Mouse (Mus musculus): ENCODE measurements around the gene Pax2. TPM values are rescaled to one million over a fixed set of nuclear protein-coding genes. Genes with fewer than 3 reads are reported as not detected.

Gene Pax2
- polyA plus RNA-seq, 1 experiment from 2014 or later: not detected

DNA sequence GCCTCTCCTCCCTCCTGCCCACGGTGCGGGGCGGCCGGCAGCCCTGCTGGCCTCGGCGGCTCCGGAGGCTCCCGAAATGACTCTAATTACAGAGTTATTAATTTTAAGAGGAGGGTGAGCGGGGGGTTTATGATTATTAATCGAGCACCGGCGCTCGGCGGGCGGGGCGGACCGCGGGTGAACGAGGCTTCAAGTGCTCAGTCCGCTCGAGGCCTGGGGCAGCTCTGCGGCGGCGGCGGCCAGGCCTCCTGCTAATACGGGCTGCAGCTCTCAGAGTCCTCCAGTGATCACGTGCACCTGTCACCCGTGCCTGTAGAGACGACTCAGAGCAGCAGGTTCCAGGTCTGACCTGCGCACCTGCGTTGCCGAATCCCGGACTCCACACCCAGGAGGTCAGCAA, 21.2 kb upstream of the Pax2 start:
- ATAC-seq: no peak
- H3K27me3 ChIP-seq (replicated peaks; ENCODE audit: control insufficient read depth, insufficient read depth, low read length): peaks cover 79% of the 10 kb centered on the region
- H3K9ac ChIP-seq (replicated peaks; ENCODE audit: low read depth, low read length): no peak overlapping the region
- peaks cover 8% of the 10 kb centered on the region for H3K4me1 ChIP-seq (replicated peaks; ENCODE audit: control insufficient read depth, insufficient read depth, low read length)
- H3K4me2 ChIP-seq (ENCODE audit: low read length): peak overlapping the region; percentile 29
- H3K27ac ChIP-seq (ENCODE audit: low read length): no peak overlapping the region
- H3K9me3 ChIP-seq (ENCODE audit: control insufficient read depth, low read length): no peaks in the 10 kb centered on the region
- H3K4me3 ChIP-seq (replicated peaks; ENCODE audit: low read length): no peak overlapping the region
- no peaks in the 10 kb centered on the region for H3K36me3 ChIP-seq (ENCODE audit: control insufficient read depth, insufficient read depth)
- WGBS: under 1% methylated on average over 33 of the region's 33 CpGs

DNA sequence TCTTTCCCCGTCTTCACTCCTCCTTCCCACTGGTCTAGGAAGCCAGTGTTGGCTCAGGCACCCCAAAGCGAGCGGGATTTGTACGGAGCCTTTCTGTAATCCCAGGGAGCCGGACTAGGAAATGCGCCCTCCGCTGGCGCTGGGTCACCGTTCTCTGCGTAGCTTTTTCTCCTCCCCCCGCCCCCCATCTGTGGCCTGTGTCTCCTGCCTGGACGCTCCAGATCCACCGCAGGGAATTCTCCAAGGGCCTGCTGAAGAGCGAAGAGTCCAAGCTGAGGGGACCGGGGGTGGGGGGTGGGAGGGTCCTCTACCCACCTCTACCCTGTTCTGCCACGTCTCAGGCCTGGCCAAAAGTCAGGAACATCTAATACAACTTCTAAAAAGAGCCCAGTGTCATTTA, 15.5 kb upstream of the Pax2 start:
- no peak overlapping the region for H3K4me2 ChIP-seq (ENCODE audit: low read length)
- no peak overlapping the region for H3K27ac ChIP-seq (ENCODE audit: low read length)
- H3K9me3 ChIP-seq (ENCODE audit: control insufficient read depth, low read length): no peaks in the 10 kb centered on the region
- peaks cover 90% of the 10 kb centered on the region for H3K27me3 ChIP-seq (replicated peaks; ENCODE audit: control insufficient read depth, insufficient read depth, low read length)
- H3K9ac ChIP-seq (replicated peaks; ENCODE audit: low read depth, low read length): no peak overlapping the region
- 1% methylated on average over 16 of the region's 16 CpGs for WGBS
- no peak for ATAC-seq
- no peak overlapping the region for H3K4me3 ChIP-seq (replicated peaks; ENCODE audit: low read length)
- H3K4me1 ChIP-seq (replicated peaks; ENCODE audit: control insufficient read depth, insufficient read depth, low read length): peaks cover 12% of the 10 kb centered on the region
- H3K36me3 ChIP-seq (ENCODE audit: control insufficient read depth, insufficient read depth): no peaks in the 10 kb centered on the region

DNA sequence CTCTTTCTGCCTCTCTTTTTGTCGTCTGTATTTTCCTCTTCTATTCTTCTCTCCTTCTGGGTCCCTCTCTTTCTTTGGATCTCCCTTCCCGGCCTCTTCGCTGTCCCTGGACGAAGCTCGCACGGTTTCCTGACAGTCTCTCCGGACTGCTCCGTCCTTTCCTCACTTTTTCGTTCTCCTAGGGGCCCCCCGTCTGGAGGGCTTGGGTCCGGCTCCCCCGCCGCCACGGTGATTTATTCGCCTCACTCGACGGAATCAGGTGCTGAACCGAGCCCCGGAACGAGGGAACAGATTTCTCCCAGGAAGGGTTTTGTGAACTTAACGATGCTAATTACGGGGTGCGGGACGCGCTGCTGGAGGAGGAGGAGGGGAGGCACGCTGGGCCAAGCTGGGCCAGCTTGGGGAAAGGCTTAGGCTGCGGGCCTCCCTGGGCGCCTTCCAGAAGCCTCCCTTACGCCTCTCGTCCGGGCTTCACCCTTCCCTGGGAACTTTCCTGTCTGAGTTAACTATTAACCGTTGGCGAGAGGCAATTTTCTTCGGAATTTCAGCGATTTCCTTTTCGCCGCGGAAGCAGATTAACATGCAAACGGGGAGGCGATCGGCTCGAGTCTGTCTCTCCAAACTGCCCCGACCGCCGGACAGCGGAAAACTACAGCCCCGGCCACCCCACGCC, 14.6 kb upstream of the Pax2 start:
- Histone ChIP-seq H3K36me3 (ENCODE audit: control insufficient read depth, insufficient read depth) (no peaks in the 10 kb centered on the region), H3K9me3 (ENCODE audit: control insufficient read depth, low read length) (no peaks in the 10 kb centered on the region), H3K4me3 (replicated peaks; ENCODE audit: low read length) (no peak overlapping the region), H3K9ac (replicated peaks; ENCODE audit: low read depth, low read length) (no peak overlapping the region), H3K27ac (ENCODE audit: low read length) (no peak overlapping the region), H3K4me2 (ENCODE audit: low read length) (no peak overlapping the region), H3K4me1 (replicated peaks; ENCODE audit: control insufficient read depth, insufficient read depth, low read length) (peaks cover 12% of the 10 kb centered on the region), H3K27me3 (replicated peaks; ENCODE audit: control insufficient read depth, insufficient read depth, low read length) (peaks cover 91% of the 10 kb centered on the region)
- under 1% methylated on average over 48 of the region's 48 CpGs for WGBS
- no peak for ATAC-seq

DNA sequence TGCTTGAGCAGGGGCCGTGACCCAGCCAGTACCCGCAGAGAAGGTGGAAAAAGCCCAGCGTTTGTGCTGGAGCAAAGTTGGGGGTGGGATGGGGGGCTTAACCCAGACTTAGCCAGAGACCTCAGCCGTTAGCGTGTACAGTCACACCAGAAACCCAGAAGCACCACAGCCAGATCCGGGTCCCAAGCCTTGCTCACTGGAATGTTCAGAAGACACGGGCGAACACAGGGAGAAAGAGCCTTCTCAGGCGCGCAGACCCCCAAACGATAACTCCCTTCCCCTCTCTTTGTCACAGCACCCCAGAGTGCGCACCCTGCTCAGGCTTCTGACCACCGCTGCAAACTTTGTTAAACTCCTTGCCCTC, 14.1 kb upstream of the Pax2 start:
- H3K4me2 ChIP-seq (ENCODE audit: low read length): no peak overlapping the region
- no peak overlapping the region for H3K4me3 ChIP-seq (replicated peaks; ENCODE audit: low read length)

DNA sequence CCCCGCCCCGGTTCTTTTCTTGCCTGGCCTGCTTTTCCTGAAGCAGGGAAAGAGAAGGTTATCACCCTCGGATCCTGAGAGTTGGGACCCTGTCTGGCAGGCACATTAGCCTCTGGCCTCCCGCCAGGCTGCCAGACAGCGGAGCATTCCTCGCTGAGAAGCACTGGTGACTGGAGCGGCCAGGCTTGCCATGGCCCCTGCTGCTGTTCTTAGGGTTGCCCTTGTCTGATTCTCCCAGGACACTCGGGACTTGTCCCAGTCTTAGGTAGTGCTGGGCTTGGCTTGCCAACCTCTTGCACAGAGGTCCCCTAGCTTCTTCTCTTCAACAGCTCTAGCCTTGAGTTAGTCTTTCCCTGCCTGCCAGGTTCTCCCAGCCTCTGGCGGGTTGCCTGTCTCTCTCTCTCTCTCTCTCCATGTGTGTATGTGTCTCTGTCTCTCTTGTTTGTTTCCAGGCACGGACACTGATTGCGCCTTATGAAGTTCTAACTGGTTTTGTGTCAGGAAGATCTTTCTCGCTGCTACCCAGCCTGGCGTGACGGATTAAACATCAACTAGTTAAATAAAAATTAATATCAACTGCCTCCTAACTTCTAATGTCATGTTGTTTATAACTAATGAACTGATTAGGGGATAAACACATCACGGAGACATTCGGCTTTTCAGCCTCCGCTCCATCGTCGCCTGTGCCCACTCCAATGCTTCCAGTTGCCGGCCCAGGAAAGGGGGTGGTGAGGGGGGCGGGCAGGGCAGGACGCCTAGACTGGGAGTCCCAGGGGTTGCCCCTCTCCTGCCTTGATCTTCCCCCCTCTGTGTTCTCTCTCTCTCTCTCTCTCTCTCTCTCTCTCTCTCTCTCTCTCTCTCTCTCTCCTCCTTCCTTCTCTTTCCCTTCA, 13.5 kb upstream of the Pax2 start:
- Histone ChIP-seq H3K4me2 (ENCODE audit: low read length) (no peak overlapping the region), H3K27ac (ENCODE audit: low read length) (no peak overlapping the region), H3K4me3 (replicated peaks; ENCODE audit: low read length) (no peak overlapping the region), H3K36me3 (ENCODE audit: control insufficient read depth, insufficient read depth) (no peaks in the 10 kb centered on the region), H3K27me3 (replicated peaks; ENCODE audit: control insufficient read depth, insufficient read depth, low read length) (peaks cover 89% of the 10 kb centered on the region), H3K9ac (replicated peaks; ENCODE audit: low read depth, low read length) (no peak overlapping the region), H3K4me1 (replicated peaks; ENCODE audit: control insufficient read depth, insufficient read depth, low read length) (peaks cover 18% of the 10 kb centered on the region), H3K9me3 (ENCODE audit: control insufficient read depth, low read length) (no peaks in the 10 kb centered on the region)
- no peak for ATAC-seq
- under 1% methylated on average over 22 of the region's 22 CpGs for WGBS

More for the DNA sequence above, 14.1 kb upstream of the Pax2 start:
- WGBS: 0% methylated on average over 13 of the region's 13 CpGs
- H3K36me3 ChIP-seq (ENCODE audit: control insufficient read depth, insufficient read depth): no peaks in the 10 kb centered on the region
- H3K4me1 ChIP-seq (replicated peaks; ENCODE audit: control insufficient read depth, insufficient read depth, low read length): peaks cover 17% of the 10 kb centered on the region
- H3K27ac ChIP-seq (ENCODE audit: low read length): no peak overlapping the region
- no peaks in the 10 kb centered on the region for H3K9me3 ChIP-seq (ENCODE audit: control insufficient read depth, low read length)
- H3K9ac ChIP-seq (replicated peaks; ENCODE audit: low read depth, low read length): no peak overlapping the region
- ATAC-seq: no peak
- peaks cover 91% of the 10 kb centered on the region for H3K27me3 ChIP-seq (replicated peaks; ENCODE audit: control insufficient read depth, insufficient read depth, low read length)

DNA sequence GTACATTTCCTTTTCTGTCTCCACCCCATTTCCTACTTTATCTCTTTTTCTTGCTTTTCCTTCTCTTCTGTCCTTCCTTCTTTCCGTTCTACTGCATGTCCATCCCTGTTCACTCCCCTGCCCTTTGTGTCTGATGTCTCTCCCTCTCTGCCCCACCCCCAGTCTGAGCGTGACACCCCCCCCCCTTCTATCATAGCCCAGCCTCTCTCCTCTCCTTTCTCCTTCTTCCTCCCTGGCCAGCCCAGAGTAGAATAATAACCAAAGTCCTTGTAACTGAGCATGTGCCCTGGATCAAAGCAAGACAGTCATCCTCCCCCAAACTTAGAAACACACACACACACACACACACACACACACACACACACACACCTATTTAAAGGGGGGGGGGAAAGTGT, 12.8 kb upstream of the Pax2 start:
- Histone ChIP-seq H3K36me3 (ENCODE audit: control insufficient read depth, insufficient read depth) (no peaks in the 10 kb centered on the region), H3K27ac (ENCODE audit: low read length) (no peak overlapping the region), H3K4me3 (replicated peaks; ENCODE audit: low read length) (no peak overlapping the region), H3K4me1 (replicated peaks; ENCODE audit: control insufficient read depth, insufficient read depth, low read length) (peaks cover 18% of the 10 kb centered on the region), H3K9ac (replicated peaks; ENCODE audit: low read depth, low read length) (no peak overlapping the region), H3K9me3 (ENCODE audit: control insufficient read depth, low read length) (no peaks in the 10 kb centered on the region), H3K4me2 (ENCODE audit: low read length) (no peak overlapping the region), H3K27me3 (replicated peaks; ENCODE audit: control insufficient read depth, insufficient read depth, low read length) (peaks cover 89% of the 10 kb centered on the region)
- ATAC-seq: no peak
- WGBS: 6% methylated on average over 2 of the region's 2 CpGs

DNA sequence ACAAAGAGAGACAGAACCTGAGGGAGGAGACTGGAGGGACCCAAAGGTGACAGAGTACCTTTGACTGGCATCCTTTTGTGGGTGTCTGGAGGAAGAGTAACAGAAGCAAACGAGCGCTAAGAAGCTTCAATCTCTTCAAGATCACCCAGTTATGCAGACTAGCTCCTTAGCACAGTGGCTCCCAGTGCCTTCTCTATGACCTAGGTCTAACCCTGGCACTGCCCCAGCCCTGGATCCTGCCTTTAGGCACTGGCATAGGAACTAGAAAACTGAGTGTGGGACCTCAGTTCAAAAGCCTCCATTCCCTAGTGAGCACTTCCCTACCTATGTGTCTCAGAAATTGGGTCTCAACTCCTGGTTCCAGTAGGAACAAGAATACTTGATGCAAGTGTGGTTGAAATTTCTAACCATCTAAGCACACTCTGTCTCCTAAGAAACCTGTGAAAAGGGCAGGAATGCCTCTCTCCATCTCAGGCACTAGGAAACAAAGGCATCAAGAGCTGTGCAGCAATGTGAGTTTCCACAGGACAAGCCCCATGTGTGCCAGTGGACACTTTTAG, 11.8 kb upstream of the Pax2 start:
- Histone ChIP-seq H3K4me2 (ENCODE audit: low read length) (no peak overlapping the region), H3K27me3 (replicated peaks; ENCODE audit: control insufficient read depth, insufficient read depth, low read length) (peaks cover 90% of the 10 kb centered on the region), H3K9ac (replicated peaks; ENCODE audit: low read depth, low read length) (no peak overlapping the region), H3K9me3 (ENCODE audit: control insufficient read depth, low read length) (no peaks in the 10 kb centered on the region), H3K4me3 (replicated peaks; ENCODE audit: low read length) (no peak overlapping the region), H3K27ac (ENCODE audit: low read length) (no peak overlapping the region), H3K36me3 (ENCODE audit: control insufficient read depth, insufficient read depth) (no peaks in the 10 kb centered on the region), H3K4me1 (replicated peaks; ENCODE audit: control insufficient read depth, insufficient read depth, low read length) (peaks cover 18% of the 10 kb centered on the region)
- 8% methylated on average over 2 of the region's 2 CpGs for WGBS
- ATAC-seq: no peak

DNA sequence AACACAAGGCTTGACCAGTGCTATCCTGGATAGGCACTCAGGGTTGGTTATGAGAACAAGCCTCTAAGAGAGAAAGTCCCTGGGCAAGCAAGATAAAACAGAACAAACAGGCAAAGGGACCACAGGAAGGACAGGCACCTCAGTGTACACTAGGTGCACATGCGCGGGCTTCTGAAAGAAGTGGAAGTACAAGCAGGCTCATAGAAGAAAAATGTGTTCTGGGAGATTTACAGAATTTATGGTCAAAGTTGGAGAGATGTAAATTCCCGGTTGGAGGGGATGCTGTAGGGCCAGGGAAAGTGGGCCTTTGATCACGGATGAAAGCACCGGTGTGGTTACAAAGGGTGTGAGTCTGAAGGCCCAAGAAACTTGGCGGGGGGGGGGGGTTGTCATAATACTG, 10.1 kb upstream of the Pax2 start:
- no peak overlapping the region for H3K4me2 ChIP-seq (ENCODE audit: low read length)
- under 1% methylated on average over 6 of the region's 6 CpGs for WGBS
- H3K27me3 ChIP-seq (replicated peaks; ENCODE audit: control insufficient read depth, insufficient read depth, low read length): peaks cover 90% of the 10 kb centered on the region
- peaks cover 18% of the 10 kb centered on the region for H3K4me1 ChIP-seq (replicated peaks; ENCODE audit: control insufficient read depth, insufficient read depth, low read length)
- no peak overlapping the region for H3K4me3 ChIP-seq (replicated peaks; ENCODE audit: low read length)
- no peak overlapping the region for H3K9ac ChIP-seq (replicated peaks; ENCODE audit: low read depth, low read length)
- no peak for ATAC-seq
- H3K36me3 ChIP-seq (ENCODE audit: control insufficient read depth, insufficient read depth): no peaks in the 10 kb centered on the region
- no peaks in the 10 kb centered on the region for H3K9me3 ChIP-seq (ENCODE audit: control insufficient read depth, low read length)
- H3K27ac ChIP-seq (ENCODE audit: low read length): no peak overlapping the region

DNA sequence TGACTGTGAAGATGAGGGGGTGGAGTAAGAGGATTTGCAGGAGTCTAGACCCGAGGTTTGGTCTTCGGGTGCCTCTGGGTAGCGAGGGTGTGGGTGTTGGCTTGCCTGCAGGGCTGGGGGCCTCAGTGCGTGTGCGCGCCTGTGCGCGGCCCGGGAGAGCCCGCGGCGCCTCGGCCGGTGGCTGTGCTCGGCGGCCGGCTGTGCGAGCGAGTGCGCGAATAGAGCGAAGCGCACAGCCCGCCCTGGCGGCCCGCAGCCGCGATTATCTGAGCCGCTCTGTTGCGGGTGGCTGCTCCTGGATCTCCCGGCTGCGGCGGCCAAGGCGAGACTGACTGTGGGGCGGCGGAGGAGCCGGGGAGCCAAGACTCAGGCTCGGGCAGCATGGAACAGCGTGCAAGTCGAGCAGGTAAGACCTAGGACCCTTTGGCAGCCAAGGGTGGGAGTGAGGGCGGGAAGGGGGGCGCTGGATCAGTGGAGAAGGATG, 9.3 kb upstream of the Pax2 start:
- peaks cover 12% of the 10 kb centered on the region for H3K4me1 ChIP-seq (replicated peaks; ENCODE audit: control insufficient read depth, insufficient read depth, low read length)
- peak overlapping the region; percentile 4; the same call in 1 of the 2 replicates for H3K4me3 ChIP-seq (replicated peaks; ENCODE audit: low read length)
- H3K9me3 ChIP-seq (ENCODE audit: control insufficient read depth, low read length): no peaks in the 10 kb centered on the region
- H3K36me3 ChIP-seq (ENCODE audit: control insufficient read depth, insufficient read depth): no peaks in the 10 kb centered on the region
- H3K9ac ChIP-seq (replicated peaks; ENCODE audit: low read depth, low read length): no peak overlapping the region
- H3K27ac ChIP-seq (ENCODE audit: low read length): no peak overlapping the region
- peaks cover 88% of the 10 kb centered on the region for H3K27me3 ChIP-seq (replicated peaks; ENCODE audit: control insufficient read depth, insufficient read depth, low read length)
- ATAC-seq: 0 out of 2 replicates have a peak, but pooled peaks have one; percentile 28
- no peak overlapping the region for H3K4me2 ChIP-seq (ENCODE audit: low read length)
- WGBS: under 1% methylated on average over 42 of the region's 42 CpGs

Data from forebrain, embryonic 16.5 days (tissue).